ENCODE assay signal across 26 mouse cellular contexts in genomic region chr13:46469536-46469935, GRCm38 (mm10). TPM values are rescaled to one million over a fixed set of nuclear protein-coding genes. Genes with fewer than 3 reads are reported as not detected.
"Had no signal": no experiment of that assay in that cellular context is flagged by ENCODE, and none has a peak within 500 bp of the region (broad histone marks: within the 10 kb centered on the region; RNA-seq: fewer than 3 reads in every experiment).

No protein-coding gene starts in this region.

- DNase-seq: gastrocnemius, adult 2 months; gastrocnemius, postnatal 10 days; gastrocnemius, postnatal 25 days; heart, adult 2 months; heart, postnatal 10 days; heart, postnatal 4 days; kidney, adult 18-20 months; kidney, adult 8-10 months; kidney, postnatal 10 days; kidney, postnatal 25 days; kidney, postnatal 4 days; liver; liver, embryonic 13.5 days had no signal

- H3K27ac ChIP-seq: gastrocnemius, adult 2 months; heart, adult 2 months; hindbrain, embryonic 10.5 days; hindbrain, embryonic 12.5 days; hindbrain, embryonic 14.5 days; intestine, embryonic 15.5 days; layer of hippocampus, adult 2 months; left cerebral cortex, adult 2 months; limb, embryonic 10.5 days; limb, embryonic 12.5 days; liver, embryonic 13.5 days had no signal

- H3K27me3 ChIP-seq: heart, embryonic 12.5 days; hindbrain, embryonic 12.5 days; intestine, embryonic 15.5 days; limb, embryonic 12.5 days; liver, embryonic 13.5 days had no signal

- H3K9me3 ChIP-seq: heart, embryonic 12.5 days; hindbrain, embryonic 10.5 days; hindbrain, embryonic 12.5 days; intestine, embryonic 15.5 days; limb, embryonic 10.5 days; limb, embryonic 12.5 days; liver, embryonic 13.5 days had no signal

- H3K4me1 ChIP-seq: hindbrain, embryonic 10.5 days; hindbrain, embryonic 12.5 days; intestine, embryonic 15.5 days; limb, embryonic 10.5 days; limb, embryonic 12.5 days; liver, embryonic 13.5 days had no signal

- H3K4me3 ChIP-seq: gastrocnemius, adult 2 months; heart, adult 2 months; heart, embryonic 12.5 days; hindbrain, embryonic 10.5 days; hindbrain, embryonic 12.5 days; intestine, embryonic 15.5 days; layer of hippocampus, adult 2 months; left cerebral cortex, adult 2 months; limb, embryonic 10.5 days; limb, embryonic 12.5 days; liver, embryonic 13.5 days had no signal

- ATAC-seq: hindbrain, embryonic 16.5 days; inflammation-experienced regulatory T-cells, adult 6 months; intestine, embryonic 15.5 days; intestine, postnatal 0 days had no signal

- H3K36me3 ChIP-seq: heart, embryonic 12.5 days; hindbrain, embryonic 10.5 days; hindbrain, embryonic 12.5 days; intestine, embryonic 15.5 days; limb, embryonic 10.5 days; limb, embryonic 12.5 days; liver, embryonic 13.5 days had no signal

RNA-seq across cellular contexts. Expression of gene Cap2, which starts 32.1 kb away (rescaled TPM):
- total RNA-seq: granulocyte monocyte progenitor cell, adult 5-6 weeks had no signal

RNA-seq across cellular contexts. Expression of gene Rbm24, which starts 51.3 kb away (rescaled TPM):
- total RNA-seq: granulocyte monocyte progenitor cell, adult 5-6 weeks had no signal
